Mouse (Mus musculus) forebrain, embryonic 13.5 days (tissue): ENCODE results near the gene Muc13. TPM values are rescaled to one million over a fixed set of nuclear protein-coding genes. Genes with fewer than 3 reads are reported as not detected.
A peak's percentile ranks its signal among the peaks of the same experiment; 100 is the strongest.

Experiments used
- ATAC-seq: fragments of 200-750 bp; cut with Nextera tagmentation; 2 replicates; pipeline ENCODE4 v1.8.0; 2017
- H3K27ac ChIP-seq: fragments of 300-500 bp; sonication (generic); 2 replicates; pipeline ENCODE4 v1.5.1; 2015; ENCODE audit warnings: inconsistent platforms, mild to moderate bottlenecking, moderate library complexity
- H3K27me3 ChIP-seq: fragments of 300-500 bp; sonication (generic); 2 replicates; pipeline ENCODE4 v1.6.1; 2015; ENCODE audit warnings: mild to moderate bottlenecking, inconsistent platforms
- H3K36me3 ChIP-seq: fragments of 300-500 bp; sonication (generic); 2 replicates; pipeline ENCODE4 v1.6.1; 2015; ENCODE audit warnings: mild to moderate bottlenecking, inconsistent platforms; ENCODE audit not compliant: poor library complexity, severe bottlenecking
- H3K4me1 ChIP-seq: fragments of 300-500 bp; sonication (generic); 2 replicates; pipeline ENCODE4 v1.6.1; 2015; ENCODE audit warnings: inconsistent platforms
- H3K4me2 ChIP-seq: fragments of 300-500 bp; sonication (generic); 2 replicates; pipeline ENCODE4 v1.6.1; 2015; ENCODE audit warnings: inconsistent platforms, mild to moderate bottlenecking, moderate library complexity
- H3K4me3 ChIP-seq: fragments of 300-500 bp; sonication (generic); 2 replicates; pipeline ENCODE4 v1.5.1; 2015; ENCODE audit warnings: mild to moderate bottlenecking, inconsistent platforms
- H3K9ac ChIP-seq: fragments of 300-500 bp; sonication (generic); 2 replicates; pipeline ENCODE4 v1.6.1; 2015; ENCODE audit warnings: mild to moderate bottlenecking, inconsistent platforms
- H3K9me3 ChIP-seq: fragments of 300-500 bp; sonication (generic); replicated peaks from 2 replicates; pipeline ENCODE4 v1.6.1; 2016; ENCODE audit warnings: inconsistent platforms
- WGBS: fragments of 180-500 bp; shearing (Covaris S2); methylation state at CpG from one replicate; pipeline ENCODE4 v1.1.7; 2015; 5-methylcytosine and 5-hydroxymethylcytosine counted together
- polyA plus RNA-seq: library from polyadenylated mRNA; unstranded; fragments of >200 nt; fragmentation: Nextera tagmentation; extraction: Ambion mirVana; gene quantifications from 2 replicates; pipeline ENCODE4 v1.2.1, GENCODE M21; 2015

The Muc13 gene
- polyA plus RNA-seq, 1 experiment from 2014 or later, result not detected

DNA sequence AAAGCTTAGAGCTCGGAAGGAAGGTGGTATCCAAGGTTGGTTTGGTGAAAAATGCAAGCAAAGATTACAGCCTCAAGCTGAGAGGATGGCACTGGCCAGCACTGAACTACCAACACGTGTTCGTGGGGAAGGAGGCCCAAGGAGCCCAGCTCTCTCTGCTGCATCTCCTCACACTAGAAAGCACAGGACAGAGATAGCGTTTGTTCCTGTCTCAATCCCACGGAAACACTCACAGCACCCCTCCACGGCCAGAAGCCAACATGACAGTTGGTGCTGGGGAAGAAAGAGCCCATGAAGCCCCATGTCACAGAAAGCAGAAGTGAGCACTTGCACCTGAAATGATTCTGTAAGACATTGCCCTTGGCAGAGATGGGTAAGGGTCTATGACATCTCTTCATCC lies 37.4 kb upstream of the Muc13 start:
- H3K4me2 ChIP-seq, result no peak overlapping the region
- WGBS, result 53% methylated on average over 6 of the region's 6 CpGs
- H3K4me3 ChIP-seq, result no peak overlapping the region
- no peak overlapping the region for H3K9ac ChIP-seq
- ATAC-seq, result no peak
- no peaks in the 10 kb centered on the region for H3K27me3 ChIP-seq
- no peaks in the 10 kb centered on the region for H3K4me1 ChIP-seq
- H3K27ac ChIP-seq, result no peak overlapping the region
- peaks cover 65% of the 10 kb centered on the region for H3K36me3 ChIP-seq
- H3K9me3 ChIP-seq, result no peaks in the 10 kb centered on the region

DNA sequence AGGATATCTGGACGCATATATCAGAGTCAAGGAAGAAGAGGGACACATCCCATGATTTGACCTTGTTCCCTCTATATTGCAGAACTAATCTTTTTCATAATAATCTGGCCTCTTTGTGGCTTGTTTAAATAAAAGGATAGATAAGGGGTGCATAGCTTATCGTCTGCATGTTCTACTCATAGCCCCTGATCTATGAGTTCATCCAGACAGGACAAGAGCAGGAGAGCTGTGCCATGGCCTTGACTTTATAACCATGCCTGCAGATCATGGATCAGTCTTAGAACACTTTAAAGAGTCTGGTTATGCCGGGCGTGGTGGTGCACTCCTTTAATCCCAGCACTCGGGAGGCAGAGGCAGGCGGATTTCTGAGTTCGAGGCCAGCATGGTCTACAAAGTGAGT lies 34.6 kb upstream of the Muc13 start:
- no peak for ATAC-seq
- peaks cover 49% of the 10 kb centered on the region for H3K36me3 ChIP-seq

DNA sequence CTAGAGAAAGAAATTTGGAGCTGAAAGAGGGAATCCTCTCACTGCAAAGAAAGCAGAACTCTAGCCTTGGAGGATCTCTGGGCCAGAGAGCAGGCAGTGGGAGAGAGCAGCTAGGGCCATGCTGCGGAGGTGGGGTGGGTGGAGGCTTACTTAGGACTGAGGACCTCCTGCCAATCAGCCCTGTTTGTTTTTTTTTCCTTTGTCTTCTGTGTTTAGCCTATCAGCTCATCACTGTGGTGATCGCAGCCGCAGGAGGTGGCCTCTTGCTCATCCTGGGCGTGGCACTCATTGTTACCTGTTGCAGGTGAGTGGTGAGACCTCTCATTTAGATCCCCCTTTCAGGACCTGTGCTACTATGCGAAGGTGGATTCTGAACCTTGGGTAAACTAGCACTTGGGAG lies 33.3 kb upstream of the Muc13 start:
- peaks cover 21% of the 10 kb centered on the region for H3K4me1 ChIP-seq
- 41% methylated on average over 5 of the region's 5 CpGs for WGBS
- H3K27me3 ChIP-seq, result no peaks in the 10 kb centered on the region
- no peak overlapping the region for H3K27ac ChIP-seq
- H3K9me3 ChIP-seq, result no peaks in the 10 kb centered on the region
- ATAC-seq, result no peak
- H3K9ac ChIP-seq, result no peak overlapping the region
- H3K4me3 ChIP-seq, result no peak overlapping the region
- peaks cover 40% of the 10 kb centered on the region for H3K36me3 ChIP-seq
- no peak overlapping the region for H3K4me2 ChIP-seq

More for the DNA sequence above, 34.6 kb upstream of the Muc13 start:
- Histone ChIP-seq H3K27ac (no peak overlapping the region), H3K27me3 (no peaks in the 10 kb centered on the region), H3K4me1 (peaks cover 11% of the 10 kb centered on the region), H3K4me2 (no peak overlapping the region), H3K9ac (no peak overlapping the region), H3K9me3 (no peaks in the 10 kb centered on the region), H3K4me3 (no peak overlapping the region)
- 96% methylated on average over 7 of the region's 7 CpGs for WGBS

DNA sequence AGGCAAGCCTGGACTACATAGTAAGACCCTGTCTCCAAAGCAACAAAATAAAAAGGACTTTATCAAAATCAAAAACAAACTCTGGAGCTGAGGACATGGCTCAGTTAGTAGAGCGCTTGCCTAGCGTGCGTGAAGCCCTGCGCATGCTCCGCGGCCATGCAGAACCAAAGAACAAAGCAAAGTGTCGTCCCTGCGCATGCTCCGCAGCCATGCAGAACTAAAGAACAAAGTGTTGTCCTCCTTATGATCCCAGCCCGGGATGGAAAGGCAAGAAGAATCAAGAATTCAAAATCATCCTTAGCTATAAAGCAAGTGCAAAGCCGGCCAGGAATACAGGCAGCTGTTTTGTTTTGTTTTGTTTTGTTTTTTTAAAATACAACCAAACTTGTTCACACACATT lies 32.8 kb upstream of the Muc13 start:
- Histone ChIP-seq H3K4me1 (peaks cover 21% of the 10 kb centered on the region), H3K4me3 (no peak overlapping the region), H3K36me3 (peaks cover 40% of the 10 kb centered on the region), H3K27me3 (no peaks in the 10 kb centered on the region), H3K9me3 (no peaks in the 10 kb centered on the region), H3K9ac (no peak overlapping the region), H3K27ac (no peak overlapping the region), H3K4me2 (no peak overlapping the region)
- WGBS, result 58% methylated on average over 11 of the region's 11 CpGs
- ATAC-seq, result no peak

DNA sequence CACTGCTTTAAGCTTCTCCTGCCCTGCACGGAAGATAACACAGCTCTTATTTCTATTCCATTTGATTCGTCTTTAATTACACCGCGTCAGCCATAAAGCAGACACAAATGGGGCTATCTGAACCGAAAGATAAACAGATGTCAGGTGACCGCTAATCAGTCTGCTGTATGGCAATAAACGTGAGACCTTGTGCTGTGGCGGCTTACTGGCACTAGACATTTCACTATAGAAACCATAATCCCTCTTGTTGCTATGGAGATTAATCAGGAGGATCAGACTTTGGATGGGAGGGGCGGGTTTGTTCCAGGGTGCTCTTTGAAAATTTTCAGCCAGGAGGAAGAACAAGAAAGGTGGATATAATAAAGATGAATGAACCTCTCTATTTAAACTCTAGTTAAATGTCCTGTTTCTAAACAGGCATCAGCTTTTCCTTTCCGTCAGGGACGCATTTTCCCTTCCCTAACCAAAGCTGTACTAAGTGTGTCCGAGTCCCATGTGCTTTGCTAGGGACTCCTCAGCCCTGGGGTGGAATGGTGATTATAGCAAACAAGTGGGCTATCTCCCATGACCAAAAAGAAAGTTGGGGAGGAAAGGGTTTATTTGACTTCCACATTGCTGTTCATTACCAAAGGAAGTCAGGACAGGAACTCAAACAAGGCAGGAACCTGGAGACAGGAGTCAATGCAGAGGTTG lies 29.2 kb upstream of the Muc13 start:
- ATAC-seq, result peak; percentile 83
- Histone ChIP-seq H3K27me3 (no peaks in the 10 kb centered on the region), H3K4me3 (no peak overlapping the region), H3K4me2 (peak overlapping the region; percentile 19), H3K27ac (peak overlapping the region; percentile 59), H3K4me1 (peaks cover 21% of the 10 kb centered on the region), H3K9me3 (no peaks in the 10 kb centered on the region), H3K9ac (no peak overlapping the region), H3K36me3 (peaks cover 41% of the 10 kb centered on the region)
- WGBS, result 10% methylated on average over 12 of the region's 12 CpGs

DNA sequence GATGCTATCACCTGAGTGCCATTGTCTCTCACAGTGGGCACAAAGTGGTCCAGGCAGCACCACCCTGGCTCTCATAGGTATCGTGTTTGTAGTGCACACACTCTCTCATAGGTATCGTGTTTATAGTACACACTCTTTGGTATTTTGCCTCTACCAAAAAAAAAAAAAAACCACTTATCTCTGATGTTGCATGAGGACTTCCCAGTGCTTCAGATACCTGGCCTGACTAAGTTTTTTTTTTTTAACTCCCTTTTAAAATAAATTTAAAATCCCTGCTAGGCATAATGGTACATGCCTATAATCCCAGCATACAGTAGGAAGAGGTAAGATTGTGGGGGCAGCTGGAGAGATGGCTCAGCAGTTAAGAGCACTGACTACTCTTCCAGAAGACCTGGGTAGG lies 28.4 kb upstream of the Muc13 start:
- H3K27ac ChIP-seq, result peak overlapping the region; percentile 59

DNA sequence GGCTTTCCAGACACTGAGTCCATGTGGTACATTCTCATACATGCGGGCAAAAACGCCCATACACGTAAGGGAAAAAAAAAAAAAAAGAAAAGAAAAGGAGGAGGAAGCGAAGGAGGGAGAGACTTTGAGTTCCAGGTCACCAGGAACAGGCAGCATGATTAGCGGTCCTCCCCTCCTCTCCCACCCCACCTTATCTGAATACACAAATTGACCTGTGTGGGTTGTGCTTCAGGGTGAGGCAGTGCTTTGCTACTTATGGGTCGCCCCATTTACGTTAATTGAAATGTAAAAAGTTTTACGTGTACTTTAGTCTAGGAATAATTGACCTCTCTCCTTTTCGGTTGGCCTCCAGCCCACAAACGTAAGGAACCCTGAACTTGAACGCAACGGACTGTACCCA lies 27.5 kb upstream of the Muc13 start:
- 94% methylated on average over 12 of the region's 12 CpGs for WGBS
- no peak overlapping the region for H3K4me3 ChIP-seq

More for the DNA sequence above, 28.4 kb upstream of the Muc13 start:
- H3K4me3 ChIP-seq, result no peak overlapping the region
- H3K4me1 ChIP-seq, result peaks cover 21% of the 10 kb centered on the region
- H3K27me3 ChIP-seq, result no peaks in the 10 kb centered on the region
- H3K36me3 ChIP-seq, result peaks cover 40% of the 10 kb centered on the region
- 94% methylated on average over 2 of the region's 2 CpGs for WGBS
- no peak overlapping the region for H3K9ac ChIP-seq
- H3K4me2 ChIP-seq, result no peak overlapping the region
- no peak for ATAC-seq
- no peaks in the 10 kb centered on the region for H3K9me3 ChIP-seq

DNA sequence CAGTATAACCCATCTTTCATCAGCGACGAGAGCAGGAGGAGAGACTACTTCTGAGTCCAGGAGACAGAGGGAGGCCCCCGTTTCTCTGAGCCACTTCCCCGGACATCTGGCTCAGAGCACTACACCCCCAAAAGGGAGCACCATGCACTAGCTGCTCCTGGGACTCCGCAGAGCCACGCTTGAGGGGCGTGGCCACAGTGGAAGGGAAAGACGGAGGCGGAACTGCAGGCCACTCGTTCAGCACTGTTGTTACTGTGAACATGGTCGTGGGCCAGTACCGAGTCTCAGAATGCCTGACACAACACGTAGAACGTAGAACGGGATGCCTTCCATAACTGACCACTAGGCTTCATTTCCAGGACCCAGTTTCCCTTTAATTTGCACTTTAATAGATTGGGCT lies 27.1 kb upstream of the Muc13 start:
- Histone ChIP-seq H3K9me3 (no peaks in the 10 kb centered on the region), H3K4me2 (no peak overlapping the region), H3K36me3 (peaks cover 34% of the 10 kb centered on the region), H3K4me3 (no peak overlapping the region), H3K27me3 (no peaks in the 10 kb centered on the region), H3K27ac (no peak overlapping the region), H3K4me1 (peaks cover 21% of the 10 kb centered on the region), H3K9ac (no peak overlapping the region)
- 79% methylated on average over 15 of the region's 15 CpGs for WGBS
- ATAC-seq, result no peak

More for the DNA sequence above, 27.5 kb upstream of the Muc13 start:
- Histone ChIP-seq H3K36me3 (peaks cover 34% of the 10 kb centered on the region), H3K27me3 (no peaks in the 10 kb centered on the region), H3K27ac (no peak overlapping the region), H3K4me1 (peaks cover 21% of the 10 kb centered on the region), H3K9ac (no peak overlapping the region), H3K4me2 (no peak overlapping the region), H3K9me3 (no peaks in the 10 kb centered on the region)
- no peak for ATAC-seq

DNA sequence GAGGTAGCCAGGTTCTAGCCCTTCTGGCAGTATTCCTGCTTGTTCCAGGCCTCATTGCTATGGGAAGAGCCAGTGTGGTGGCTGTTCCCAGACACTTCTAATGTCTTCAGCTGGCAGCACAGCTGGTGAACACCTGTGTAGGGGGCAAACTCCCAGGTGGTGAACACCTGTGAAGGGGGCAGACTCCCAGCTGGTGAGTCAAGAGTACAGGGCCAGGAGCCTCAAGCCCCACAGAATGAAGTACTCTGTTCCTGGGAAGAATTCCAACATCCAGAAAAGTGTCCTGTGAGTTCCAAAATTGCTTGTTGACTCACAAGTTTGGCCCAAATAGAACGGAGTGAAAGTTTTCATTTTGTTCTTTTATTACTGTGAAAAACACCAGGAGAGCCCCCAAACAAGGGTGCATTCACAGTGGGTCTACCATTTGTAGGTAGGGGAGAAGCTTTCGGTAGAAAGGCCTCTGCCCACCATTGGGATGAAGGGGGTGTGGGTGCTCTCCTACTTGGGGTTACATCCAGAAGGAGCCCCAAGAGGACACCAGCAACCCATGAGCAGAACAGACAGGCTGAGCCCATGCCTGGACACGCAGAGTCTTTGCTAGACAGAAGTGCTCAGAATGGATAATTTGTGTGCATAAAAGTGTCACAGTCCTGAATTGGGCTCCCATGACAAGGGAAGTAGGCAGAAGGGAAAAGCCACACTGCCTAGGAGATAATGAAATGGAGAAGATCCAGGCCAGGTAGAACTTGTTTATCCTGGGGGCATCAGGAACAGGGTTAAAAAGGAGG lies 25.2 kb upstream of the Muc13 start:
- WGBS, result 95% methylated on average over 3 of the region's 3 CpGs

DNA sequence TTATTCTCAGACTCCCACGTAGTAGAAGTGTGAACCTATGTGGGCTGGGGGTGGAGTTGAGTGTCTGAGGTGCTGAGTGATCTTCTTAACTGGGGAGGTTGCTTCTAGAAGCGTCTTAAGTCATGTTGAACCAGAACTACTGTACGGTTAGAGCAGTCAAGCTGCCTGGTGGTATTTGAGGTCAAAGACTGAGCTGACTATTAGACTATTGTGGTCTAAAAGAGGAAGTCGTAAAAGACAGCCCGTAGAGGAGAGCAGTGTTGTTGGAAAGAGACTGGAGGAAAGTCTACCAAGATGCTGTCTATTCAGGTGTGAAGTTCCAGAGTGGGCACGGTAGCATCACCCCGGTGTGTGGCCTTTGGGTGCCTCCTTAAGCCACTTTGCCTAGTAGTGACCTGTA lies 24.0 kb upstream of the Muc13 start:
- H3K4me1 ChIP-seq, result peaks cover 6% of the 10 kb centered on the region
- H3K27ac ChIP-seq, result no peak overlapping the region
- H3K4me2 ChIP-seq, result no peak overlapping the region
- 95% methylated on average over 7 of the region's 7 CpGs for WGBS
- no peaks in the 10 kb centered on the region for H3K27me3 ChIP-seq
- H3K36me3 ChIP-seq, result peaks cover 30% of the 10 kb centered on the region
- H3K9ac ChIP-seq, result no peak overlapping the region
- no peak for ATAC-seq
- H3K9me3 ChIP-seq, result no peaks in the 10 kb centered on the region
- H3K4me3 ChIP-seq, result no peak overlapping the region

More for the DNA sequence above, 25.2 kb upstream of the Muc13 start:
- Histone ChIP-seq H3K36me3 (peaks cover 30% of the 10 kb centered on the region), H3K4me2 (no peak overlapping the region), H3K4me3 (no peak overlapping the region), H3K27ac (no peak overlapping the region), H3K27me3 (no peaks in the 10 kb centered on the region), H3K4me1 (peaks cover 13% of the 10 kb centered on the region), H3K9ac (no peak overlapping the region), H3K9me3 (no peaks in the 10 kb centered on the region)
- no peak for ATAC-seq

DNA sequence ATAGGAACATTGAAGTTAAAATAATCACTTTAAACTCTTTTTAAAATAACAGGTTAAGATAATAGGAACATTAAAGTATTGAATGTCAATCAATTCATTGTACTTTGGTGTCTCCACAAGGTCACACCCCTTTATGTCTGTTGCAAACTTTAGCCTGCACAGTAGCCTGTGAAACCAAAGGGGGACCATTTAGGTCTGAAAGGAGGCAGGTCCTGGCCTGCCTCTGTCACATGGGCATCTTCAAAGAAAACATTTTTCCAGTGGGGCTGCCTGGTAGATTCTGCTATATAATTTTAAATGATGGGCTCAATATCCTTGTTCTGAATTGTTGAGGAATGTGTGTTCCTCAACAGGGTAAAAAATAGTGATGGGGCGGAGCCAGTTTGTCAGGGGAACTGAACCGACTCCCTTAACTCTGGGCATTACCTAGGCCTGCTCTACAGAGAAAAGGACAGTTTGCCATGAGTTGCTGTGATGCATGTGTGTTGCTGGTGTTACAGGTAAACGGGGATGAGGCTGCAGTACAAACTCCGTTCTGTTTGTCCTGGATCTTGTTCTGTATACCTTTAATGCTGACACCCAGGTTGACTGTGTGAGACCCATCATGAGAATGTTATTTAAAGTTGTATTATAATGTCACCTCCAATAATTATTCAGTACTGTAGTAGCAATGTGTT lies 22.9 kb upstream of the Muc13 start:
- H3K9me3 ChIP-seq, result no peaks in the 10 kb centered on the region
- H3K9ac ChIP-seq, result no peak overlapping the region
- H3K27me3 ChIP-seq, result no peaks in the 10 kb centered on the region
- H3K4me2 ChIP-seq, result no peak overlapping the region
- no peak overlapping the region for H3K4me3 ChIP-seq
- H3K27ac ChIP-seq, result no peak overlapping the region
- peaks cover 4% of the 10 kb centered on the region; the same call in 1 of the 2 replicates for H3K4me1 ChIP-seq
- WGBS, result 94% methylated on average over 4 of the region's 4 CpGs
- H3K36me3 ChIP-seq, result peaks cover 23% of the 10 kb centered on the region
- ATAC-seq, result no peak

DNA sequence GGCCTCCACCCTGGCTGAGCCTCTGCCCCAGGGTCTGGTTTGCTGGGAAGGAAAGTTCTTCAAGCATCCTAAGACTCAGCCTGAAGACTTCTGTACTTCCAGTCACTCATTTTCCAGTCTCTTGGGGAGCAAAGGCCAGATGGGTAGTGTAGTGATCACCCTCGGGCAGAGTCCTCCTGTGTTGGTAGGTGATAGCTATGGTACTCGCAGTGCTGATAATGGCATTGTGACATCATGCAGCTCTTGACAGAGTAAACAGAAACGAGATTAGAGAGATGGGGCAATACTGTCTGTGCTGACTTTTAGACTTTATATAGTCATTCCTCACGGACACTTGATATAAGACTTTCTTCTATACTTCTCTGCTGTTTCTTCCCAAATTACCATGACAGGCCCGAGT lies 21.0 kb upstream of the Muc13 start:
- Histone ChIP-seq H3K4me1 (peaks cover 4% of the 10 kb centered on the region; the same call in 1 of the 2 replicates), H3K27ac (no peak overlapping the region), H3K36me3 (0 out of 2 replicates have a peak, but pooled peaks cover 7% of the 10 kb centered on the region), H3K9me3 (no peaks in the 10 kb centered on the region), H3K9ac (no peak overlapping the region), H3K4me3 (no peak overlapping the region), H3K4me2 (no peak overlapping the region), H3K27me3 (no peaks in the 10 kb centered on the region)
- no peak for ATAC-seq
- WGBS, result 91% methylated on average over 5 of the region's 5 CpGs
